Mouse (Mus musculus): ENCODE measurements around the gene Xndc1. TPM values are rescaled to one million over a fixed set of nuclear protein-coding genes. Genes with fewer than 3 reads are reported as not detected.

Xndc1 gene
- polyA plus RNA-seq, 1 experiment: 18.4 TPM

- H3K27ac ChIP-seq (ENCODE audit: insufficient read depth, low read length): no peak overlapping the region
- TF ChIP-seq CTCF (IDR thresholded peaks at IDR 0.05; ENCODE audit: borderline replicate concordance, insufficient read depth, low read length): no peak
- TF ChIP-seq POLR2A (IDR thresholded peaks at IDR 0.05; ENCODE audit: low read depth, low read length): no peak
- H3K4me1 ChIP-seq (ENCODE audit: control insufficient read depth, insufficient read depth, low read length): no peaks in the 10 kb centered on the region
- no peak overlapping the region for H3K4me3 ChIP-seq (ENCODE audit: insufficient read depth, low read length)
Measured at GRCm38 (mm10) chr7:102078517-102078916, 13.2 kb downstream of the Xndc1 start.

DNA sequence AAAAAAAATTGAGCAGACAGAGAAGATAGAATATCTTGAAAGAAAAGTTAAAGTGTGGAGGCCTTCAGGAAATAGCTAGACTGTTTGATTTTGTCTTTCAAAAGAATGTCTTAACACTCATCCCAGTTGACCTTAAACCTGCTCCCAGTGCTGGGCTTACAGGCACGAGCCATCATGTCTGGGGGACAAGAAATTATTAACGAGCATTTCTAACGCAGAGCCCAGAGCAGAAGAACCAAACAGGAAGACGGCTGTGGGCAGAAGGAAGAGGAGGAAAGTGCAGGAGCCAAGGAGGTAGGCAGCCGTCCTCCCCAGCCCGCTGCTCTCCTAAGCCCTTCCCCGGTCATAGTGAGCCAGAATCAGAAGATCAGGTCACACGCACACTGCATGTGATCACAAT is 15.0 kb downstream of the Xndc1 start:
- TF ChIP-seq POLR2A (IDR thresholded peaks at IDR 0.05; ENCODE audit: low read depth, low read length): no peak
- TF ChIP-seq CTCF (IDR thresholded peaks at IDR 0.05; ENCODE audit: borderline replicate concordance, insufficient read depth, low read length): no peak
- Histone ChIP-seq H3K4me3 (ENCODE audit: insufficient read depth, low read length) (no peak overlapping the region), H3K4me1 (ENCODE audit: control insufficient read depth, insufficient read depth, low read length) (no peaks in the 10 kb centered on the region), H3K27ac (ENCODE audit: insufficient read depth, low read length) (no peak overlapping the region)

DNA sequence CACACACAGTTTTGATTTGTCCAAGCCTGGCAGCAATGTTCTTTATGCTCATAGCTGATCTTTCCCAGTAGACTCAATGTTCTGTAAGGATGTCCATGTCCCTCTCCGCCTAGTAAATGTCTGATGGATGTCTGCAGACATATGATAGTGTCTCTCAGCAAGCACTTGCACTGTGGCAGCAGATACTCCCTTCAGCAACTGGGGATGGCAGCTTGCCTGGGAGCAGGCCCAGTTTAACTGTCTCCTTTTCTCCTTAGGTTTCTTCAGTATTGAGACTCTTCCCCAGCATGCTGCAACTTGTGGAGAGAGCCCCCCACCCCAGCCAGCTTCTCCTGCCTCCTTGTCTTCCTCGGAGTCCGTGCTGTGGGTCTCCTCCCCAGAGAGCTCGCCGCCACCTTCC is 16.5 kb downstream of the Xndc1 start:
- H3K27ac ChIP-seq (ENCODE audit: insufficient read depth, low read length): no peak overlapping the region
- H3K4me3 ChIP-seq (ENCODE audit: insufficient read depth, low read length): no peak overlapping the region
- no peaks in the 10 kb centered on the region for H3K4me1 ChIP-seq (ENCODE audit: control insufficient read depth, insufficient read depth, low read length)
- TF ChIP-seq CTCF (IDR thresholded peaks at IDR 0.05; ENCODE audit: borderline replicate concordance, insufficient read depth, low read length): no peak
- TF ChIP-seq POLR2A (IDR thresholded peaks at IDR 0.05; ENCODE audit: low read depth, low read length): no peak

DNA sequence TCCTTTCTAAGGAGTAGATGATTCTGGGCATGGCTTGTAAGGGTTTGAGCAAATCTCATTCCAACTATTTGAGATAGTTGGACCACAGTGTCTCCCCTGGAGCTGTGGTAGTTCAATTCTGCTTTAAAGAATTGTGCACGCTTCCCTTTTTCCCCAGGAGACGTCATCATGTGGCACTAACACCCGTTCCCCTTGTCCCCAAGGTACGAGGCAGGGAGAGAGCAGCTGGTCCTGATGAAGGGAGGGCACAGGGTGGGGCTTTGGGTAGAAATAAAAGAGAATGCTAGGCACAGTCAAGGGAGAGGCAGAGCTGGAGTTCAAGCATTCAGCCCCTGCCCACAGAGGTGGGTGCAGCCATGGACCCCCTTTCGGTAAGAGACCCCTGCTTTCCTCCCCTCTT is 17.5 kb downstream of the Xndc1 start, which contains the start of gene Trpc2:
Gene Trpc2, plus strand, starts transcription at position 301 of the 400 bp plus-strand sequence.
- Histone ChIP-seq H3K27ac (ENCODE audit: insufficient read depth, low read length) (no peak within 1 kb of the TSS), H3K4me1 (ENCODE audit: control insufficient read depth, insufficient read depth, low read length) (no peaks in the 10 kb centered on the region), H3K4me3 (ENCODE audit: insufficient read depth, low read length) (no peak within 1 kb of the TSS)
- TF ChIP-seq POLR2A (IDR thresholded peaks at IDR 0.05; ENCODE audit: low read depth, low read length): no peak
- TF ChIP-seq CTCF (IDR thresholded peaks at IDR 0.05; ENCODE audit: borderline replicate concordance, insufficient read depth, low read length): no peak

DNA sequence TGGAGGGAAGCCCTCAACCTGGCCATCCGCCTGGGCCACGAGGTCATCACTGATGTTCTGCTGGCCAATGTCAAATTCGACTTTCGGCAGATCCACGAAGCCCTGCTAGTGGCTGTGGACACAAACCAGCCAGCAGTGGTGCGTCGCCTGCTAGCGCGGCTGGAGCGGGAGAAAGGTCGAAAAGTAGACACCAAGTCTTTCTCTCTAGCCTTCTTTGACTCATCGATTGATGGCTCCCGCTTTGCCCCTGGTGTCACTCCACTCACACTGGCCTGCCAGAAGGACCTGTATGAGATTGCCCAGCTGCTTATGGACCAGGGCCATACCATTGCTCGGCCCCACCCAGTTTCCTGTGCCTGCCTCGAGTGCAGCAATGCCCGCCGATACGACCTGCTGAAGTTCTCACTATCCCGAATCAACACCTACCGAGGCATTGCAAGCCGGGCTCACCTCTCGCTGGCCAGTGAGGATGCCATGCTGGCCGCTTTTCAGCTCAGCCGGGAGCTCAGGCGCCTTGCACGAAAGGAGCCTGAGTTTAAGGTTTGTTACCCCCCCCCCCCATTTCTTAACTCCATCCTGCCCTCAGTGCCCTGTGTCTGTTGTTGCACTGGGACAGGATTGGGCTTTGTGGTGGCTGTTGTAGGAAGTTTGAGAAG is 18.9 kb downstream of the Xndc1 start:
- no peak overlapping the region for H3K27ac ChIP-seq (ENCODE audit: insufficient read depth, low read length)
- H3K4me1 ChIP-seq (ENCODE audit: control insufficient read depth, insufficient read depth, low read length): no peaks in the 10 kb centered on the region
- H3K4me3 ChIP-seq (ENCODE audit: insufficient read depth, low read length): no peak overlapping the region
- TF ChIP-seq CTCF (IDR thresholded peaks at IDR 0.05; ENCODE audit: borderline replicate concordance, insufficient read depth, low read length) (no peak), POLR2A (IDR thresholded peaks at IDR 0.05; ENCODE audit: low read depth, low read length) (no peak)

- TF ChIP-seq CTCF (IDR thresholded peaks at IDR 0.05; ENCODE audit: borderline replicate concordance, insufficient read depth, low read length) (no peak), POLR2A (IDR thresholded peaks at IDR 0.05; ENCODE audit: low read depth, low read length) (no peak)
- Histone ChIP-seq H3K27ac (ENCODE audit: insufficient read depth, low read length) (no peak overlapping the region), H3K4me3 (ENCODE audit: insufficient read depth, low read length) (no peak overlapping the region), H3K4me1 (ENCODE audit: control insufficient read depth, insufficient read depth, low read length) (no peaks in the 10 kb centered on the region)
Measured at GRCm38 (mm10) chr7:102087336-102087735, 22.0 kb downstream of the Xndc1 start.

GRCm38 (mm10) chr7:102099760-102100661 is 34.7 kb downstream of the Xndc1 start:
- TF ChIP-seq CTCF (IDR thresholded peaks at IDR 0.05; ENCODE audit: borderline replicate concordance, insufficient read depth, low read length) (no peak), POLR2A (IDR thresholded peaks at IDR 0.05; ENCODE audit: low read depth, low read length) (no peak)
- H3K4me1 ChIP-seq (ENCODE audit: control insufficient read depth, insufficient read depth, low read length): no peaks in the 10 kb centered on the region
- no peak overlapping the region for H3K27ac ChIP-seq (ENCODE audit: insufficient read depth, low read length)
- no peak overlapping the region for H3K4me3 ChIP-seq (ENCODE audit: insufficient read depth, low read length)

- no peak overlapping the region for H3K4me3 ChIP-seq (ENCODE audit: insufficient read depth, low read length)
- no peaks in the 10 kb centered on the region for H3K4me1 ChIP-seq (ENCODE audit: control insufficient read depth, insufficient read depth, low read length)
- H3K27ac ChIP-seq (ENCODE audit: insufficient read depth, low read length): no peak overlapping the region
- TF ChIP-seq CTCF (IDR thresholded peaks at IDR 0.05; ENCODE audit: borderline replicate concordance, insufficient read depth, low read length) (no peak), POLR2A (IDR thresholded peaks at IDR 0.05; ENCODE audit: low read depth, low read length) (no peak)
Measured at GRCm38 (mm10) chr7:102100868-102101267, 35.6 kb downstream of the Xndc1 start.

DNA sequence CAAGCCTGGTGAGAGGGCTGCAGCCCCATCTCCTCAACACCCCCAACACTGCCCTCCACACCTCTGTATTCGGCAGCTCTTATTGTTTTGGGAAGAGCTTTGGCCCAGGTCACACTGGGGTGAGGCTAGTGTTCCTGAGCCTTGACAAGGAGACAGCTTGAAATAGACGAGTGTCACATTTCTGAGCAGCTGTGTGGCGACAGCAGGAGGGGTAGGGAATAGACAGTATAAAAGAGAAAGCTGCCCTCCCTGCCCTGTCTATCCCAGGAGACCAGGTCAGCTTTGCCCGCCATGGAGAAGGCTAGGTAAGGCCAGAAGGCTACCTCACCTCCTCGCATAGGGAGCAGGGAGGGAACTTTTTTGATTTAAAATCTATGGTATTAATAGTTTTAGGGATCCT is 36.2 kb downstream of the Xndc1 start, which contains the start of gene Art1:
Gene Art1, plus strand, starts transcription at position 257 of the 400 bp plus-strand sequence.
- TF ChIP-seq POLR2A (IDR thresholded peaks at IDR 0.05; ENCODE audit: low read depth, low read length): no peak
- no peak for TF ChIP-seq CTCF (IDR thresholded peaks at IDR 0.05; ENCODE audit: borderline replicate concordance, insufficient read depth, low read length)
- no peak within 1 kb of the TSS for H3K27ac ChIP-seq (ENCODE audit: insufficient read depth, low read length)
- H3K4me3 ChIP-seq (ENCODE audit: insufficient read depth, low read length): no peak within 1 kb of the TSS

GRCm38 (mm10) chr7:102102241-102102640 is 36.9 kb downstream of the Xndc1 start:
- Histone ChIP-seq H3K4me3 (ENCODE audit: insufficient read depth, low read length) (no peak overlapping the region), H3K27ac (ENCODE audit: insufficient read depth, low read length) (no peak overlapping the region), H3K4me1 (ENCODE audit: control insufficient read depth, insufficient read depth, low read length) (no peaks in the 10 kb centered on the region)
- TF ChIP-seq POLR2A (IDR thresholded peaks at IDR 0.05; ENCODE audit: low read depth, low read length): no peak
- no peak for TF ChIP-seq CTCF (IDR thresholded peaks at IDR 0.05; ENCODE audit: borderline replicate concordance, insufficient read depth, low read length)

More for the DNA sequence above, 36.2 kb downstream of the Xndc1 start, which contains the start of gene Art1:
- no peaks in the 10 kb centered on the region for H3K4me1 ChIP-seq (ENCODE audit: control insufficient read depth, insufficient read depth, low read length)

Measured in embryonic fibroblast, embryonic 13.5 days (primary cell).